Mouse (Mus musculus): ENCODE results near the gene Cd47.

The Cd47 gene

DNA sequence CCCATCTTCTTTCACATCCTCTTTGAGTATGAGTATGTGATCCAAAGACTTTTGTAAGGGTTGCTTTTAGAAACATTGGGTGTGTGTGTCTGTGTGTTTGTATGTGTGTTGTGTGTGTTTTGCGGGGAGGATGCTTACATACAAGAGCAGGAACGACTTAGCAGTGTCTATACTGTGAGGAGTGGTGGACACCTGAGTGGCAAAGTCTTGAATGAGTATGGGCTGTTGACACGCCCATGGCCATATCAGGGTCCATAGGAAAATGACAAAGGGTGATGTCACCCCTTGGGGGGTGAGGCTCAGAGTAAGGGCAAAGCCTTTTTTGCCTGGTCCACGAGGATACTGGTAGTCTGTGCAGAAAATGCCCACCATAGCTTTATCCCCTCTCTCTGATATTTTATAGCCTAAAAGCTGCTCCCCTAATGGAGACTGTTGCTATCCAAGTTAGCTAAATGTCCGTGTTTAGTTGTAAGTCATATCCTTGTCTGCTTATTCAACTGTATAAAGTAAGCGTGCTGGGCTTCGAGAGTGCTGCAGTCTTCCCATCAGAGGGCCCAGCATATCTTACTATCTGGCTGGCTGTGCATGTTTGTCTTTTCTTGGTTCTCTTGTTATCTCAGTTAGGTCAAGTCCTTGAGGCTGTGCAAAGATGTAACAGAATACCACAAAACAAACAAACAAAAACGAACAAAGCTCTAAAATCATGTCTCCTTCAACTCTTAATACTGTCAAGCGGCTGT lies 76.1 kb downstream of the Cd47 start:
- DNase-seq, result no peak

DNA sequence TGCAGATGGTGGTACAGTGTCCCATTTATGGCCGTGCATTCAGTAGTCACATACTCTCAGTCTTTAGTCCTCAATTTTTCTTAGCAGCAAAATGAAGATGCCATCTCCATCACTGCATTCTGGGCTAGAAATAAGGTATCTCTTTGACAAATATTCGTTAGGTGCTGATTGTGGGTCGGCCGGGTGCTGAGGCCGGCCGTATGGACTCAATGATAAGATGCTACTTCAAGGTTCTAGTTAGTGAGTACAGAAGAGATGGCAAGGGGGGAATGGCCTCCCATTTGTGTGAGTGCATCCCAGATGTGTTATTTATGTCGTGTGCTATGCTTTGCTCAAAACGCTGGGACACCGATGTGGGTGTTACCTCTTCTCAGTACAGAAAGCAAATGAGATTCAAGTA lies 76.9 kb downstream of the Cd47 start:
- DNase-seq, result no peak

GRCm38 (mm10) chr16:49878051-49878450 lies 77.7 kb downstream of the Cd47 start:
- DNase-seq, result no peak

DNA sequence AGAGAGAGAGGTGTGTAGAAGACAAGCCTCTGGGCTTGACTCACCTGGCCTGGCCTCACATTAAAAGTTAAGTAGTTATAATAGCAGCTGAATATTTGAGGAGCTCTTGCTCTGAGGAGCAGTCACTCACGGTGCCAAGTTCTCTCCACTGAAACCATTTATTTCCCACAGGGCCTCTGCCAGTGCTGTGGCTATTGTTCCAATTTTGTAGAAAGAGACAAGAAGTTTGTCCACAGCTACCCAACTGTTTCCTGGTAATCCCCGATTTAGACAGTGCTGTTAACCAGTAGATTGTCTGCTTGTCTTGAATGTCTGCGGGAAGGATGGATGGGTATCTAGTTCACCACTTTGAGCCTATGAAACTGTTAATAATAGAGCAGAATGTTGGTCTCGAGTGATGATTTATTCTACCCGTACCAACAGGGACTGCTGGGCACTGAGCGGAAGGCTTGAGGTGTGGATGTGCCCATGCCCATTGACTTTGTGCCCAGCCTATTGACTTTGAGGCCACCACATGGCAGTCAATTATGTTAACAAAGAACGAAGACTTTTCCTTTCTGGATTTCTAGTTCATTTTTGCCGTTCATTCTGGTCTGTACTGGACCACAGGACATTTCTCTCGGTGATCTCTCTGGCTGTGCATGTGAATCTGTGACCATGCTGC lies 86.2 kb downstream of the Cd47 start:
- no peak for DNase-seq

GRCm38 (mm10) chr16:49887290-49887689 lies 87.0 kb downstream of the Cd47 start:
- no peak for DNase-seq

GRCm38 (mm10) chr16:49887811-49888564 lies 87.7 kb downstream of the Cd47 start:
- DNase-seq, result no peak

DNA sequence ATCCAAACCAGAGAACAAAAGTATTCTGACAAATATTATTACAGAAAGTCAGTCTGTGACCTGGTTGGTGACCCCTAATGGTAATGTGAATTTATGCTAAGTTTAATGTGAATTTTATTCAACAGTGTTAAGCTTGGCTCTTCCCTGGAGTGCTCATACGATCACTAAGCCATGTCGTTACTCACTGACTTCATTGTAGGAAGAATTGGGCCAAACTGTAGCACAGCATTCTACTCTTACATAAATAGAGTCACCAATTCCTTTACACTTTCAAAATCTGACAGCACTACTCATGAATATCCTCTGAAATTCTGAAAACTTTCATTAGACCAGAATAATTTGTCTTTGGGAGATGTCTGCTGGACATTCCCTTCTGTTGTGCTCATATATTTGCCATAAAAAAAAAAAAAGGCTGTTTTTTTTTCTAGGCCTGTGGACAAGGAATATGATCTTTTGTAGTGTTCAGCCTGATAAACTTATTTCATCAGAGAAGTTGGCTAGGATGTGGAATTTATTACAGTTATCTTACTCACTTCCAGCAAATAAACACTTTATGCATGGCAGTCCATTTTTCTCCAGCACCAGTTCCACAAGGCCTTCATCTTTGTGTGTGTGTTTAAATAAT lies 88.8 kb downstream of the Cd47 start:
- DNase-seq, result no peak

GRCm38 (mm10) chr16:49892252-49892651 lies 91.9 kb downstream of the Cd47 start:
- no peak for DNase-seq

GRCm38 (mm10) chr16:49892945-49893344 lies 92.6 kb downstream of the Cd47 start:
- DNase-seq, result peak; percentile 8 to 45

- DNase-seq, result no peak
Measured at GRCm38 (mm10) chr16:49894624-49895023, 94.3 kb downstream of the Cd47 start.

- DNase-seq, result no peak
Measured at GRCm38 (mm10) chr16:49896132-49896531, 95.8 kb downstream of the Cd47 start.

DNA sequence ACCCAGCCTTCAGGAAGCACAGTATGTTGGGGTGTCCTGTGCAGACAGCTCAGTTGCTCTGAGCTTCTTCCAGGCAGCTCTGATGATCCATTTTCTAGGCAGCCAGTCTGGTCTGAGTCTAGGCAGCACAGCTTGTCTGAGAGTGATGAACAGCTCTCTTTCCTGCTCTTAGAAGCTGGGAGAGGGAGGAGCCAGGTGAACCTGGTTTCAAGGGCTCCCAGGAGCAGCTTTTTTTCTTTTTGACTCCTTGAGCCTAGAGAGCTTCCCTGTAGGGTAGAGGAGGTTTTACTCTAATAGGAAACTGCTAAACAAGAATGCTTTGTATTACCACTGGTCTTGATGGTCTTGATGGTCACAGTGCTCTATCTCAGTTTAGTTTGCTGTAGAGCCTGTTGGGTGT lies 101.1 kb downstream of the Cd47 start:
- no peak for DNase-seq

GRCm38 (mm10) chr16:49902083-49902482 lies 101.8 kb downstream of the Cd47 start:
- no peak for DNase-seq

GRCm38 (mm10) chr16:49904248-49904930 lies 104.1 kb downstream of the Cd47 start:
- peak; percentile 22 to 38 for DNase-seq

- DNase-seq, result no peak
Measured at GRCm38 (mm10) chr16:49905041-49905440, 104.7 kb downstream of the Cd47 start.

GRCm38 (mm10) chr16:49905601-49906001 lies 105.3 kb downstream of the Cd47 start:
- DNase-seq, result peak in 1 of 2 experiments; percentile 31

DNA sequence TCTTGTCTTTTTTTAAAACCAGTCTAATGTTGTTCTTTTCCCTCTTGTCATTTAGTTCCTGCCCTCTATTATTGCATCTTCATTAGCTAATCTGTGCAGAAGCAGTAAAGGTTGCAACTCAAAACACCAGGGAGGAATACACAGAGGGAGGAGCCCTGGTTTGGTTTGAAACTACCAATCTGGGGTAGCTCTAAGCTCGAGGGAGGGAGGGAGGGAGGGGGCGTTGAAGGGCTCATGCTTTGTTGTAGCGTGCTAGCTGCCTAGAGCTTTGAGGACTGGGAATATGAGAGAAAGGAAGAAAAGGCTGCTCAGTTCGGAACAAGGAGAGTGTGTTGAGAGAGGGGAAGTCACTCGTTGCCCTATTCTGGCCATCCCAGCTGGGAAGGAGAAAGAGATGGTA lies 105.7 kb downstream of the Cd47 start:
- DNase-seq, result no peak

- DNase-seq, result no peak
Measured at GRCm38 (mm10) chr16:49906940-49907339, 106.6 kb downstream of the Cd47 start.

DNA sequence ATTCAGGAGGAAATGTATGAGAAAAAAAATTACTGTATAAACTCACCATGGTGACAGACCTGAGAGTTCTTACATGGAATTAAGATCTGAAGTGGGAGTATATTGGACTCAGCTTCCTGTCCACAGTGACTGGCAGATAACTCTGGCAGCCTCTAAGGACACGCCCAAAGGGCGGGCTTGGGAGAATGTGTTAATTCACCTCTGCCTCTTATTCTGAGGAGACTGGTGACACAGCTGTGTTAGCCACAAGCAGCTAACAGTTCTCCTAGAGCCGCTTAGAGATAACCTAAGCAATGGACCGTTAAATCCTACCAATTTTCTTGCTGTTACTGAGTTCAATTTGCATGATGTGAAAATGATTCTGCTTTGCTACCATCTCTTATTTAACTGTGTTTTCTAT lies 107.0 kb downstream of the Cd47 start:
- DNase-seq, result peak; percentile 14 to 31

- no peak for DNase-seq
Measured at GRCm38 (mm10) chr16:49909536-49909935, 109.2 kb downstream of the Cd47 start.

GRCm38 (mm10) chr16:49914094-49914493 lies 113.8 kb downstream of the Cd47 start:
- no peak for DNase-seq

All from kidney, postnatal 36 days (tissue).